Comparison of ENCODE assay signal across 18 mouse cellular contexts in the genomic region with DNA sequence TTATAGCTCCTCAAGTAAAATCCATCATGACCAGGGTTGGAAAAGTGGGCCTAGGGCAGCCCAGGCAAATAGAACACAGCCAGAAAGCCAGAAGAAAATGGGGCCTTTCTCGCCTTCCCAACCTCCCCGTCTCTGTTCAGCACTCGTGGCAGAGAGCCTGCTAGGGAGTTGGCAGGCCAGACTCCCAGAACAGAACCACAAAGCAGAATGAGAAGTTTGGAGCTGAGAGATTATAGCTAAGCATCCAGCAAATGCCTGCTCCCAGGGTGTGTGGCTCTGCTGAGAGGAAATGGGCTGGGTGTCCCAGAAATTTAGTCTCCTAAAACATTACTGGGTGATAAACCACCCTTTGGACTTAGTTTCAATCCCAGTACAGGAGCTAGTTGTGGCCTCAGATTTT.
DNase-seq lines count a peak whose midpoint lies in the region; TF ChIP-seq lines count a peak whose summit lies in the region.
"Had no signal": no experiment of that assay in that cellular context is flagged by ENCODE, and none has a peak within 500 bp of the region (broad histone marks: within the 10 kb centered on the region; RNA-seq: fewer than 3 reads in every experiment).

No protein-coding gene starts in this region.

- intact Hi-C loops in left cerebral cortex, adult 2 months (cut with DNase I) = loop anchor here (1.0 kb wide), 1 partner anchor 29 kb away; no protein-coding TSS in a partner anchor
- intact Hi-C loops in left cerebral cortex, postnatal 4 days (cut with DNase I) = no loop called here

- peak; percentile 10 to 25 for DNase-seq in frontal cortex, adult 2 months (ENCODE audit: extremely low spot score in 1 of 2, low spot score in 1 of 2)
- no peak for DNase-seq in frontal cortex, postnatal 25 days (ENCODE audit: low spot score in 2 of 2)
- peak in 1 of 2 experiments; percentile 14 for DNase-seq in left cerebral cortex, adult 2 months (ENCODE audit: extremely low spot score in 1 of 2, low spot score in 2 of 2)
- no peak for DNase-seq in left cerebral cortex, postnatal 4 days
- peak; percentile 42 for DNase-seq in brain, adult 2 months (ENCODE audit: low read depth, low spot score)
- DNase-seq in layer of hippocampus, adult 18-20 months (ENCODE audit: low spot score in 2 of 2) = peak; percentile 13 to 58
- DNase-seq in embryo, embryonic 10.5 days (ENCODE audit: low spot score) = no peak
- DNase-seq: cerebellum, postnatal 14 days; heart, postnatal 4 days; liver, postnatal 0 days; lung, postnatal 10 days had no signal

- H3K4me3 ChIP-seq in left cerebral cortex, adult 2 months = no peak overlapping the region
- H3K4me3 ChIP-seq: embryonic facial prominence, embryonic 15.5 days; forebrain, embryonic 10.5 days; heart, embryonic 13.5 days; hindbrain, embryonic 15.5 days; megakaryocyte, embryonic 14.5 days; midbrain, embryonic 15.5 days; neural tube, embryonic 15.5 days had no signal

- peak overlapping the region; percentile 63 for H3K27ac ChIP-seq in left cerebral cortex, adult 2 months
- H3K27ac ChIP-seq: embryonic facial prominence, embryonic 15.5 days; forebrain, embryonic 10.5 days; heart, embryonic 13.5 days; hindbrain, embryonic 15.5 days; midbrain, embryonic 15.5 days; neural tube, embryonic 15.5 days had no signal

- no peak for TF ChIP-seq CTCF in left cerebral cortex, adult 2 months (IDR thresholded peaks at IDR 0.05)

Comparison
In these comparisons a context has a peak if more than half of its experiments do, and no peak if none do; other contexts are left out.
1. DNase-seq: peak in frontal cortex, adult 2 months (2 of 2), brain, adult 2 months (single experiment) and layer of hippocampus, adult 18-20 months (2 of 2); none in frontal cortex, postnatal 25 days (0 of 2), left cerebral cortex, postnatal 4 days (single experiment) and embryo, embryonic 10.5 days (single experiment).